Mouse (Mus musculus): ENCODE data around the gene Ergic3.

The Ergic3 gene

GRCm38 (mm10) chr2:156007888-156008532 is at the start of gene Ergic3, which contains the start of gene 6430550D23Rik:
Gene Ergic3 (plus strand): TSS chr2:156008045.
Gene 6430550D23Rik (minus strand): TSS chr2:156007977.
- peak; percentile 99 to 100 for DNase-seq (ENCODE audit: inconsistent age in 2 of 2, low spot score in 1 of 2)

DNA sequence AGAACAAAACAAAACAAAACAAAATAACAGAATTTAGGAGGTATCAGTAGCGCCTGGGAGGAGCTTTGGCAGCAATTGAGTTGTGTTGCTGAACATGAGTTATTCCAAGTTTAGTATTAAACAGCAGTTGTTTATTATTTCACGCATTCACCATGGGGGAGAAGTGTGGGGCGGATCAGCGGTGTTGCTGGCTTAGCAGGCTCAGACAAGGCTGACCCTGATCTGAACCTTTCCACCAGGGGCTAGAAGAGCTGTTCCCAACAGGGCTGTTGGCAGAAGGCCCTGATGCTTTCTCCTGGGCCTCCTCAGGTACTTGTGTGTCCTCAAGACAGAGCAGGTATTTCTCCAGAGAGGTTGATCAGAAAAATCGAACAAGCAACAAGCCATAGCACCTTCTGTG is 47.9 kb upstream of the Ergic3 start:
- no peak for DNase-seq (ENCODE audit: inconsistent age in 2 of 2, low spot score in 1 of 2)

DNA sequence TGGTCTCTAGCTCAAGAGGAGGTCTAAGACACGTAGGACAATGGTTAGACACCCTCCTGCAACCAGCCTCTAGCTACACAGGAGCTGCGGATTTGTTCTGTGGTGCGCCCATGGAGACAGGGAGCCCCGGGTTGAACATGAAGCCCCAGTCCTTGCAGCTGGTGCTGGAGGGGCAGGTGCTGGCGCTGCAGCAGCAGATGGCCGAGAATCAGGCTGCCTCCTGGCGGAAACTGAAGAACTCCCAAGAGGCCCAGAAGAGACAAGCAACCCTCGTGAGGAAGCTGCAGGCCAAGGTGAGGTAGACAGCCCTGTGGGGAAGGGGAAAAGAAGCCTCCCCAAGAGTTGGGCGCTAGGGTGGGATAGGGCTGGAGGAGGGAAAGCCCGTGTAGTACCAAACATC is 46.0 kb upstream of the Ergic3 start:
- DNase-seq (ENCODE audit: inconsistent age in 2 of 2, low spot score in 1 of 2), result no peak

DNA sequence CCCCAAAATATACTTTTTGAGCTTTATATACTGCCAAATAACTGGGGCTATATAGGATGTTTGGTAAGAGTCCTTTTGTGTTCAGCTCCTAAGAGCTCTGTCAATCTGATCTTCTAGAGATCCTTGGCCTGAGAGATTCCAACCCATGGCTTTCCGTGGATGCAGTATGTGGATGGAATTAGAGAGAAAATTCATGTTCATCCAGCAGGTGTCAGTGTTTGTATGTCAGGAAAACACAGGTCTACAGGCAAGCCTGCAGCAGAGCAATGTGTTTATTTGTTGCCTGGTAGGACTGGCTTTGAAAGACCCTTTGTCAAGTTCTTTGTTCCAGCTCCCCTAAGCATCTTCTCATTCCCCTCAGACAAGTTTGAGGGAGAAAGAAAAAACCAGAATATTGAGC is 44.9 kb upstream of the Ergic3 start:
- DNase-seq (ENCODE audit: inconsistent age in 2 of 2, low spot score in 1 of 2), result peak in 1 of 2 experiments; percentile 67

DNA sequence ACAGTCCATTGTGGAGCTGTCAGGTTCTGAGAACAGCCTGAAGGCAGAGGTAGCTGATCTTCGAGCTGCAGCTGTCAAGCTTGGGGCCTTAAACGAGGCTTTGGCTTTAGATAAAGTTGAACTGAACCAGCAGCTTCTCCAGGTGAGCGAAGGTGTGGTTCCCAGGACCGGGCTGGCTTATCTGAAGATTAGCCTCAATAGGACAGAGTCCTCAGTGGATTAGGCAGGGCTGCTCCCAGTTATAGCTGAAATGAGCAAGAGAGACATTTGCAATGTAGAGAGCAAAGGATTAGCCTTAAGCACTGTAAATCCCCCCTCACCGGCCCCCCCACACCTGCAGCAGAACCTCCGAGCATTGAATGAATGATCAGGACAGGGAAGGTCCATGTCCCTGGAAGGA is 34.5 kb upstream of the Ergic3 start:
- no peak for DNase-seq (ENCODE audit: inconsistent age in 2 of 2, low spot score in 1 of 2)

DNA sequence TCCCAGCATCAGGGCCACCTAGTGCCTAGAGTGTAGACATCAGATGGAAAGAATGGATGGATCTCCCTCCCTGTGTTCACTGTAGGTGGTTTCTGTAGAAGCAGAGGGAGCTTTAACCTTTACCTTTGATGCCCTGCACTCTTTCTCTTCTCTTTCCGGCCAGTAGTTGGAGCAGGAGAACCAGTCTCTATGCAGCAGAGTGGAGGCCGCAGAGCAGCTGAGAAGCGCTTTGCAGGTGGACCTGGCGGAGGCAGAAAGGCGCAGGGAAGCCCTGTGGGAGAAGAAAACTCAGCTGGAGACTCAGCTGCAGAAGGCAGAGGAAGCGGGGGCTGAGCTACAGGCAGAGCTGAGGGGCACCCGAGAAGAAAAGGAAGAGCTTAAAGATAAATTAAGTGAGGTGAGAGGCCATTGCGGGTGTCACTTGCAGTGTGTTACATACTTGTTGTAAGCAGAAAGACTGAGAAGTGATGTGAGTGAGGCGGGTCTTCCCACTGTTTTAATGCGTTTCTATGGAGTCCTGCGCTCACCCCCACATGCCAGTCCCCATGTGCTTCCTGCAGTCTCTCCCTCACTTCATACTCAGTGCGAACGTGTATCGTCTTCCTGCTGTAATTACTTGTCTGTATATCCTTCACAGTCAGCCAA is 33.6 kb upstream of the Ergic3 start:
- DNase-seq (ENCODE audit: inconsistent age in 2 of 2, low spot score in 1 of 2), result no peak

DNA sequence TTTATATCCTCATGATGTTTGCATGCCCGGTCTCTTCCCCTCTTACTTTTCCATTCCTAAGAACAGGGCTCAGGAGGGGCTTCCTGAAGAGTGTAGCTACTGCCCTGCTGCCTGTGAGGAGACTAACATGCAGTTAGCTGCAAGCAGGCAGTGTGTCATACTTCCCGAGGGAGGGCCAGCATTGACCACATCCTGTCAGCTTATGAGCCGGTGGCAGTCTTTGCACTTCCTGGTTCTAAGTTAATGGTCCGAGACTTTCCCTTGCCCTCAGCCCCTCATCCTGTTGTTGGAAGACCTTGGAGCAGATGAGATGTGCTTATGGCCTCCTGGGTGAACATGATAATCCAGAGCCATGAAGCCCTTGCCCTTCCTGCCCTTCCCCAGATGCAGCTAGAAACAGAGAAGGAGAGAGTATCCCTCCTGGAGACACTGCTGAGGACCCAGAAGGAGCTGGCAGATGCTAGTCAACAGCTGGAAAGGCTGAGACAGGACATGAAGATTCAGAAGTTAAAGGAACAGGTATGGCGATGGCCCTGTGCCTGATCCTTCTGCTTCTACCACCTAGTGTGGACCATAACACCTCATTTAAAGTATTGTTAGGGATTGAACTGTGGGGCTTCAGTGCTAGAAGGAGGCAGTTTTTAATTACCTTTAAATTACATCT is 28.4 kb upstream of the Ergic3 start:
- DNase-seq (ENCODE audit: inconsistent age in 2 of 2, low spot score in 1 of 2), result peak; percentile 21 to 58

- no peak for DNase-seq (ENCODE audit: inconsistent age in 2 of 2, low spot score in 1 of 2)
Observed at GRCm38 (mm10) chr2:155985776-155986175, 22.1 kb upstream of the Ergic3 start.

DNA sequence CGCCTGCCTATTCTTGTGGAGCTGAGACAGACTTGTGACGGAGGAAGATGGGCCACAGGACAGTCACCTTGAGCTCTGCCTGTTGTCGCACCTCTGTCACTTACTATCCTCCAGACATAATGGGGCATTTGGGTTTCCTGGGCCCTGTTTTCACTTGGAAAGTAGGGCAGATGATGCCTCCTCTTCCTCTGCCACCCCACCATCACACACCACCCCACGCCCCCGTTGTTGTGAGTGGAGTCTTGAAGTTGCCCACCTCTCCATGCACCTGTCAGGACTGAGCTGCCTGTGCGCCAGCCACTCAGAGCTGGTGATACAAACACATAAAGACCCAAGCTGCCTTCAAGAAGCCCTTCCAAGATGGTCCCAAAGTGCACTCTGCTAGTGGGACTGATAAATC is 20.7 kb upstream of the Ergic3 start:
- DNase-seq (ENCODE audit: inconsistent age in 2 of 2, low spot score in 1 of 2), result no peak

DNA sequence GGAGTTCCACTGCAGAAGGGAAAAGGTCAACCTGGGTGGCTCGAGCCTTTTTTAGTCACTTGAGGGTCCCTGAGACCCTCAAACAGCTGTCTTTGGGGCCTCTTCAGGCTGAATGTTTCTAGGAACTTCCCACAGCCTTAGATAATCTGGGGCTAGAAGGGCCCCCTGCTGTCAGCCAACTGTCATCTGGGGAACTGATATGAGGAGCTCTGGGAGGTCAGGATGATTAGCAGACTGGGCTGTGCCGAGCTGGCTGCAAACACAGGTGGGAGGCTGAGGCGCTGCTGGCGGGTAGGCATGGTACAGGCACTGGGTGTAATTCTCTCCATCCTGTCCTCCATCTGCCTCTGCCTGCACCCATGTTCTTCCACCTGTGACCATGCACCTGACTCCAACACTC is 18.8 kb upstream of the Ergic3 start:
- no peak for DNase-seq (ENCODE audit: inconsistent age in 2 of 2, low spot score in 1 of 2)

GRCm38 (mm10) chr2:155991151-155991550 is 16.7 kb upstream of the Ergic3 start:
- no peak for DNase-seq (ENCODE audit: inconsistent age in 2 of 2, low spot score in 1 of 2)

GRCm38 (mm10) chr2:155991863-155992321 is 16.0 kb upstream of the Ergic3 start:
- DNase-seq (ENCODE audit: inconsistent age in 2 of 2, low spot score in 1 of 2), result peak in 1 of 2 experiments; percentile 50

DNA sequence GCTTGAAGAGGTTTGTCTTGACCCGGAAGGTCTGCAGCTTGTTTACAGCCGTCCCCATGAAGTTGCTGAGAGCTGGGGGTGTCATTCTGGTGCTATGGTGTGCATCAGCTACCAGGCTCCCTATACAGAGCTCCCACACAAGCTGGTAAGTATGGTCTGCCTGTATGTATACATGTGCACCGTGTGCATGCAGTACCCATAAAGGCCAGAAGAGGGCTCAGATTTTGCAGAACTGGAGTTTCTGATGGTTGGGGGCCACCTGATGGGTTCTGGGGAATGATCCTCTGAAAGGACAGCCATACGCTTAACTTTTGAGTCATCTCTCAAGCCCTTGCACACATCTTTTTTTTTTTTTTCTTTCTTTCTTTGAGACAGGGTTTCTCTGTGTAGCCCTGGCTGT is 2.5 kb upstream of the Ergic3 start:
- DNase-seq (ENCODE audit: inconsistent age in 2 of 2, low spot score in 1 of 2), result no peak

GRCm38 (mm10) chr2:156018106-156018505 is 10.3 kb downstream of the Ergic3 start:
- peak; percentile 42 to 62 for DNase-seq (ENCODE audit: inconsistent age in 2 of 2, low spot score in 1 of 2)

GRCm38 (mm10) chr2:156021219-156021618 is 13.4 kb downstream of the Ergic3 start:
- DNase-seq (ENCODE audit: inconsistent age in 2 of 2, low spot score in 1 of 2), result no peak

DNA sequence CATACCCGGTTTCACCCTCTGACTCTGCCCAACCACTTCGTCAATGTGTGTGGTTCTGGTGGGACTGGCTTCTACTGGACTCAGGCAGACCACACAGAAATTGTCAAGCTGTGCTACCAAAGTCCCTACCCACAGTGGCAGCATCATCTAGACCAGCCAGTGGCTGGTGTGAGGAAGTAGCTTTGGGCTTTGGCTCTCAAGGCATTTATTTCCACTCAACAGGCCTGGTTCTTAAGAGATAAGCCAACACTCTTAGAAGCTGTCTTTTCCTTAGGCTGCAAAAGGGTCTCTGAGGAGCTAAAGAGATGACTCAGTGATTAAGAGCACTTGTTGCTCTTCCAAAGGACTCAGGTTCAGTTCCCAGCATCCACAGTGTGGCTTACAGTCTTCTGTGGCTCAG is 13.9 kb downstream of the Ergic3 start:
- no peak for DNase-seq (ENCODE audit: inconsistent age in 2 of 2, low spot score in 1 of 2)

DNA sequence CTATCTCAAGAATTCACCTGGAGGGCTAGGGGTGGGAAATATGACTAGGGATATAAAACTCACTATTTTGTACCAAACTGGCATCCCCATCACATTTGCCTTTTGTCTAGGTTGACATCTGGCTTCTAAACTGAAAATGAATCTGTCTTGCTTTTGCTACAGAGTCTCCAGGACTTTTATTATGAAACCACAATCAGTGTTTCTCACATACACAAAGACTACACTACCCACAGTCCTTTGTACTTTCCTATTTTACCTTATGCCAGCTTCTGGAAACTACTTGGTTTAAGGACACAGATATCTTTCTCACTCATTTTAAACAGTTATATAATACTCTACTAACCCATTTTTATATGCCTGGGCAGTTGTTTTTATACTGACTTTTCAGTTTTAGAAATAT is 17.6 kb downstream of the Ergic3 start:
- DNase-seq (ENCODE audit: inconsistent age in 2 of 2, low spot score in 1 of 2), result no peak

DNA sequence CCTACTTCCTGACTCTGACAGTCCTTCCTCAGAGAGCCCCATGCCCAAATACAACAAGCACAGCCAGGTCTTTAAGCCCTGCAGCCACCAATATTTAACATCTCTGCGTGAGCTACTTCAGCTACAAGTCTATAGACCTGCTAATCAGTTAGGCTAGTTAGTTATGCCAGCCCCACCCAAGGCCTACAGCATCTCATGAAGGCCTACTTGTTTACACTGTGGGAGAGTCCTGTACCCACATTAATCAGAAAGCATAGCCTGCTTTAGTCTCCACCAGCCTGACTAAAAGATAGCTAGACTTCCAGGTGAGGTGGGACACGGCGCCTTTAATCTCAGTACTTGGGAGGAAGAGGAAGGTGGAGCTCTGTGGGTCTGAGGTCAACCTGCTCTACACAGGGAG is 31.5 kb downstream of the Ergic3 start:
- DNase-seq (ENCODE audit: inconsistent age in 2 of 2, low spot score in 1 of 2), result no peak

- no peak for DNase-seq (ENCODE audit: inconsistent age in 2 of 2, low spot score in 1 of 2)
Observed at GRCm38 (mm10) chr2:156042903-156043302, 35.1 kb downstream of the Ergic3 start.

DNA sequence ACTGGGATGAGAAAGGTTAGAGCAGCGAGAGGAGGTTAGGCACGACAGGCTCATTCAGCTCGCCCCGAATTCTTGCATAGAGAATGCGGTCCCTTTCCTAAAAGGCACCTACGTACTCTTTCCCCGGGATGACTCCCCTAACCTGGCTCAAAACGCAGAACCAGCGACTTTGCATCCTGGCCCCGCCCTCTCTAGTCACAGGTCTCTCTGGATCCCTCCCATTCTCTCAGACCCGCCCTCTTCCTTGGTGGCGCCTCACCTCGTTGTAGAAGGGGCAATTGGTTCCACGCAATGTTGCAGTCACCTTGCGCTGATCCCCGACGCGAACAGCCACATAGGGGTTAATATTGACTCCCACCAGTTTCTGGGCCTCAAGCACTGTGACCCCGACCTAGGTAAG is 40.1 kb downstream of the Ergic3 start:
- no peak for DNase-seq (ENCODE audit: inconsistent age in 2 of 2, low spot score in 1 of 2)

DNA sequence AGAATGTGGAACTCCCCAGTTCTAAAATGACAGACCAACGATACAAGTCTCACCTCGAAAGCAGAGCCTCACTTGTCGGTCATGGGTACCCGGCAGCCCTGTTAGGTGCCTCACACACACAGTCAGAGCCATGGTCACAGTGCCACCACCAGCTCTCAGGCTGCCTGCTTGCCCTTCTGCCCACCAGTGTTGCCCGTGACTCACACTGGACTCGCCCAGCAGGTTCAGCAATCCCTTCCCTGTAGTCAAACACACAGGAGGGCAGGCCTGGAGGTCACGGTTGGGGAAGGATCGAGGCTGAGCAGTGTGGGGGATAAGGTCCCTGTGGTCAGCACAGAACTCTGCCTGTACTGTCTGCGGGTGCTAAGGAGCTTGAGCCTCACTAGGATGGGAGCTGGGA is 45.0 kb downstream of the Ergic3 start, which contains the start of gene Fer1l4:
Gene Fer1l4 (minus strand): TSS at position 132 of the 400 bp plus-strand sequence.
- no peak for DNase-seq (ENCODE audit: inconsistent age in 2 of 2, low spot score in 1 of 2)
